Mouse (Mus musculus): ENCODE measurements at regions not wholly inside any gene's neighbourhood (a gene's known extent, or its start where the extent isn't known, plus 50 kb on each side); places are given as distances from the start of the nearest gene placed in this dataset.
A peak's percentile ranks its signal among the peaks of the same experiment; 100 is the strongest.

DNA sequence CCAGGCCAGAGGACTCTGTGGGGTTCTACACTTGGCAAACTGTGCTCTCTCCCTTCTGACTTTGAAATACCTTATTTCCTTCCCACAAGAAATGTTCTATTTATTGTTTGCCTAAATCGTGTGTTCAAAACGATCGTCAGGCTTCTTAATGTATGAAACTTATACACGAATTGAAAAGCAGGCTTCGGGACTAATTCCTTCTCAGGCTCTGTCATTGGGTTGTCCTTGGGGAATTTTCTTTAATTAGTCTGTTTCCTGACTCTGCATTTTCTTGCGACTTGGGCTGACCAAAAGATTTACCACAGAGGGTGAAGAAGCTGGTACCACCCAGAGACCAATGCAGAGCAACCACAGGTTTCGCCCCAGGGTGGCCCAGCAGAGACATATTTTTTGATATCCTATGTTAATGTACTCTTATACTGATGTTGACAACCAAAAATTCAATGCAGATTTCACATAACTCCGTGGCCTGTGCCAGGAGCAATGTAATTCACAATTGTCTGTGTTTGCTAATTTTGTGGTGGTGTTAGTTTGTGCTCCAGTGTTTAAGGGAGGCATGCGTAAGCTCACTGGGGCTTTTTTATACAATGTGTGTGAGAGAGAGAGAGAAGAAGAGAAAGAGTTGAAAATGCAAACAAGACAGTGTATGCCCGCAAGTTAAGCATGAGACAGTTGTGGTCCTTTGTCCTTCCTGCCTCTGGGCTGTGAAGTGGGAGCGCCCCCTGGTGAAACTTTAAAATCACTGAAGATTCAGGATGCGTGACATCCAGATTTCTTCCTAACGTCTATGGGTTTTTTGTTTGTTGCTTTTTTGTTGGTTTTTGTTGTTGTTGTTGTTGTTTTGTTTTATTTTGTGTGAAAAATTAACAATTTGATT, 452.7 kb downstream of the Sox2 start:
- Histone ChIP-seq H3K36me3 (no peaks in the 10 kb centered on the region), H3K27ac (replicated peaks) (no peak overlapping the region), H3K9me3 (no peaks in the 10 kb centered on the region), H3K4me1 (peaks cover 4% of the 10 kb centered on the region), H3K4me3 (no peak overlapping the region), H3K4me2 (no peak overlapping the region), H3K27me3 (replicated peaks) (peaks cover 28% of the 10 kb centered on the region), H3K9ac (no peak overlapping the region)
- no peak for ATAC-seq (ENCODE audit: extremely low read depth, insufficient number of reproducible peaks, low FRiP score, low TSS enrichment)
- 51% methylated on average over 13 of the region's 13 CpGs for WGBS

DNA sequence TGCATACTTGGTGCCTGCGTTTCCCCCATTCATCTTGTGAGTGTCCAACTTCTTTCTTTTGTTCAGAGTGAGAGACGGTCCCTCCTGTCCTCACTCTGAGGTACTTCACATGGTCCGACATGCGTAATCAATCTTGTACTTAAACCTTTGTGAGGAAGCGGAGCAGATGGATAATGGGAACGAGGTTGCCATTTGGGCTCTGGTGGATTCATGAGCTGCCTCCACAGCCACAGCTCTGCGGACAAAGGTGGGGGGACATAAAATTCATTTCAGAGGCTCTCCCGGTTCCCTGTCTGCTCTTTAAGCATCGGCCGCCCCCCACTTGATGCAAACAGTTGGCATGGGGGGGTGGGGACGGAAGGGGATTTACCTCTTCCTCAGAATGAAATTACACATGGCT, 454.7 kb downstream of the Sox2 start:
- Histone ChIP-seq H3K27ac (replicated peaks) (no peak overlapping the region), H3K9me3 (no peaks in the 10 kb centered on the region), H3K9ac (no peak overlapping the region), H3K4me2 (no peak overlapping the region), H3K4me1 (peaks cover 4% of the 10 kb centered on the region), H3K27me3 (replicated peaks) (peaks cover 24% of the 10 kb centered on the region), H3K36me3 (no peaks in the 10 kb centered on the region), H3K4me3 (no peak overlapping the region)
- no peak for ATAC-seq (ENCODE audit: extremely low read depth, insufficient number of reproducible peaks, low FRiP score, low TSS enrichment)
- 77% methylated on average over 11 of the region's 11 CpGs for WGBS

DNA sequence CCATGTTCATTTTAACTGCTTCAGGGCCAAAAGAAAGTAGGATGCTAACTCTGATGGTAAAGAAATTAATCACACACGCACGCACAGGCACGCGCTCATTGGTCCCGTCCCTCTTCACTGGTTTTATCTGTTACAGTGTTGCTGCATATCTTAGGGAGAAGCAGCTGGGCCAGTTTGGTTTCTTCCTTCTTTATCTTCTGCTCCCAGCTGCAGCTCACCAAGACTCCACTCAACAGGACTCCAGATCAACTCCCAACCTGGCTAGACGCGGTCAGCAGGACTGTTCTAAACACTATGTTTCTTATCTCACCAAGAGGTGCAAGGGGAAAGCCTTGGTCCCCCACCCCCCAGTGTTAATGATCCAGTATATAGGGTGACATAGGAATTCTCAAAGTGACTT, 455.9 kb downstream of the Sox2 start:
- Histone ChIP-seq H3K27me3 (replicated peaks) (peaks cover 24% of the 10 kb centered on the region), H3K36me3 (no peaks in the 10 kb centered on the region), H3K4me2 (no peak overlapping the region), H3K9ac (no peak overlapping the region), H3K9me3 (no peaks in the 10 kb centered on the region), H3K4me1 (peaks cover 4% of the 10 kb centered on the region), H3K4me3 (no peak overlapping the region), H3K27ac (replicated peaks) (no peak overlapping the region)
- 44% methylated on average over 7 of the region's 7 CpGs for WGBS
- ATAC-seq (ENCODE audit: extremely low read depth, insufficient number of reproducible peaks, low FRiP score, low TSS enrichment): no peak

DNA sequence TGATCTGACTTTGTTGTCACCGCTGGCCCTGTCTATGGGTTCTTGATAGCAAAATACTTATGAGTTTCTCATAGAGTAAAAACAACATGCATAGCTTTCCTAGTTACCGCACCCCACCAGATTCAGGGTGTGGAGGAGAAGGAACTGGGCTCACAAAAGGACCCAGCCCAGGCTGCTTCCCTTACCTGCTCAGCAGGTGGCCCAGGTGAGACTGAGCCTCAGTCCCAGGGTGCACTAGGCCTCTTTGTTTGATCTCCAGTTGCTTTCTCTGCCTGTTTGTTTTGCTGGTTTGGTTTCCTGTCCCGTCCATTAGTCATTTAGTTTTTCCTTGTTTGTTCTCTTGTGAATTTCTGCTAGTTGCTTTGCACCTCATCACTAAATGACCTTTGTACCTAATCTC, 483.3 kb downstream of the Sox2 start:
- H3K9ac ChIP-seq: no peak overlapping the region
- H3K36me3 ChIP-seq: no peaks in the 10 kb centered on the region
- ATAC-seq (ENCODE audit: extremely low read depth, insufficient number of reproducible peaks, low FRiP score, low TSS enrichment): no peak
- no peaks in the 10 kb centered on the region for H3K27me3 ChIP-seq (replicated peaks)
- no peak overlapping the region for H3K4me2 ChIP-seq
- no peaks in the 10 kb centered on the region for H3K9me3 ChIP-seq
- H3K27ac ChIP-seq (replicated peaks): no peak overlapping the region
- 70% methylated on average over 3 of the region's 3 CpGs for WGBS
- H3K4me1 ChIP-seq: no peaks in the 10 kb centered on the region
- no peak overlapping the region for H3K4me3 ChIP-seq

DNA sequence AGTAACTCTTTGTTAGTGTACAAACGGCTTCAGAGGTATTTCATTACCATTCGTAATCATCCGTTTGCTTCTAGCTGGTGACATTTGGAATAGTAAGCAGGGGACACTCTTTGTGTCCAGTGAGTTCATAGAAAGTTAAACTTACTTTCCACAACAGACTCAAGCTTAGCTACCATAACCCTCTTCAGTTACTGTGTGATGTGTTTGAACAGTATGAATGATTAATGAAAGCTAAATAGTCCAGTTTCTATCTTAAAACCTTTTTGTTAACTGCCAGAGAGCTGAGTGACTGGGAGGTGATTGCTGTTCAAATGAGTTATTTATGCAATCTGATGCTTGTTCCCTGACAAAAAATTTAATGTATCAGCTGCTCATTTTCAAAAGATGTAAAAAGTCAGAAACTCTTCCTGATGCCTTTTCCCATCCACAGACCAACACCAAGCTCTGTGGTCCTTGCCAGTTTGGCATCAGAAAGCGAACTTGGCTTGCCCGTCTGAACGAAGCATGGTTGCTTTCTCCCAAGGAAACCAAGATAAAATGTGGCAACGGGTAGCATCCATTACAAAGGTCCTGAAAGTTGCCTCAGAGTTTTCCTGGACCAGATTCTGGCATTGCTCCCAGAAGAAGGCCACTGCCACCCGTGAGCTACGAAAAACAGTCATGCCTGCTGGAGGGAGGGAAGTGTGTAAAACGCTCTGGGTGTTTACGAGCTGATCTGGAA, 491.5 kb downstream of the Sox2 start:
- Histone ChIP-seq H3K36me3 (no peaks in the 10 kb centered on the region), H3K27ac (replicated peaks) (no peak overlapping the region), H3K4me3 (no peak overlapping the region), H3K4me1 (no peaks in the 10 kb centered on the region), H3K9me3 (no peaks in the 10 kb centered on the region), H3K4me2 (no peak overlapping the region), H3K9ac (no peak overlapping the region), H3K27me3 (replicated peaks) (no peaks in the 10 kb centered on the region)
- WGBS: 51% methylated on average over 11 of the region's 11 CpGs
- no peak for ATAC-seq (ENCODE audit: extremely low read depth, insufficient number of reproducible peaks, low FRiP score, low TSS enrichment)

DNA sequence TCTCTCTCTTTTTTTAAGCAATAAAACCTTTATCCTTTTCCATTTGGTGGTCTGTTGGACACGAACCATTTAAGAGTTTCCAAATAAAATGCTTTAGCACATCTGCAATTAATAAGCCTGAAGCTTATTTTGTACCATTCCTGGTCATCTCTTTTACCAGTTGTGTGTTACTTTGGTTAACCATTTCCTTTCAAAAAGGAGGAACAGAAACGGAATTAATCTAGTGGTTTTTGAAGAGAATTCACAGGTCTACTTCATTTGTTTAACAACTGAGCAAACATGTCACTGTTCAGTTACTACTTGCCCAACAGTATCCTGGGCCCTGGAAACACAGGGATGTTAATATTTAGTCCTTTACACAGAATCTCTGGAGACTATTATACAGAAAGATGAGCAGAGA, 492.5 kb downstream of the Sox2 start:
- Histone ChIP-seq H3K4me3 (no peak overlapping the region), H3K9me3 (no peaks in the 10 kb centered on the region), H3K27ac (replicated peaks) (no peak overlapping the region), H3K36me3 (no peaks in the 10 kb centered on the region), H3K4me2 (no peak overlapping the region), H3K9ac (no peak overlapping the region), H3K4me1 (no peaks in the 10 kb centered on the region), H3K27me3 (replicated peaks) (no peaks in the 10 kb centered on the region)
- ATAC-seq (ENCODE audit: extremely low read depth, insufficient number of reproducible peaks, low FRiP score, low TSS enrichment): no peak
- WGBS: 68% methylated on average over 2 of the region's 2 CpGs

DNA sequence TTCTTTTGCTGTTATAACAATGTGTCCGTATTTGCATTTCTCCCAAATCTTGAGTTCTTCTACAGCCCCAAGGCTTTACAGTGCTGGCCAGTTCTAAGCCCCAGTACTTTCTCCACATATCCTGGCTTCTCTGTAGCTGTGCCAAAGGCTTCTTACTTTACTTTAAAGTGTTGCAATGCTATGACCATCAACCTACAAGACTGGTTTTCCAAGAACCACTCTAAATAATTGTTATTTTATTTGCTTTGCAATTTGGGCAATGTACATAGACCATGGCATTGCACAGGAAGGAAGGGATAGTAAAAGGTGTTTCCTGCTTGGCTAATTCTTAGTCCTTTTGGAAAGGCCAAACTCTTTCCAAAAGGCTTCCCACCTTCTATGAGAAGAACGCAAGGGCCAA, 495.4 kb downstream of the Sox2 start:
- H3K4me3 ChIP-seq: no peak overlapping the region
- no peak overlapping the region for H3K27ac ChIP-seq (replicated peaks)
- WGBS: 81% methylated on average over 2 of the region's 2 CpGs
- no peak for ATAC-seq (ENCODE audit: extremely low read depth, insufficient number of reproducible peaks, low FRiP score, low TSS enrichment)
- H3K27me3 ChIP-seq (replicated peaks): no peaks in the 10 kb centered on the region
- no peaks in the 10 kb centered on the region for H3K36me3 ChIP-seq
- no peak overlapping the region for H3K4me2 ChIP-seq
- H3K9ac ChIP-seq: no peak overlapping the region
- no peaks in the 10 kb centered on the region for H3K4me1 ChIP-seq
- no peaks in the 10 kb centered on the region for H3K9me3 ChIP-seq

DNA sequence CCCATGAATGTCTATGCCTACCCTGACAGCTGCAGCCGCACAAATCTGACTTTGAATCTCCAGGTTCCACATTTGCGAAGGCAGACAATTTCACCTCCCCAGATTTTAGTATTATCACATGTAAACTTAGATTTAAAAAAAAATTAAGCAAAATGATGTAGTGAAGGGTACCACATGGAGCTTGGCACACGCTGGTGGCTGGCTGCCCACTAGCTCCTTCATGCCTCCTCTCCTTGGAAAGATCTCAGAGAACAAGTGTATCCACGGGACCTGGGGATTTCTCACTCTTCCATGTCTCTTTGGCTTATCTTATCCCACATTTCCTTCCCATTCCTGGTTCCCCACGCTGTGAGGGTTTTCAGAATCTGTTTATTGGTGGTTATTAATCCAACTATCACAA, 496.5 kb downstream of the Sox2 start:
- no peaks in the 10 kb centered on the region for H3K27me3 ChIP-seq (replicated peaks)
- no peak overlapping the region for H3K4me2 ChIP-seq
- H3K4me3 ChIP-seq: no peak overlapping the region
- H3K27ac ChIP-seq (replicated peaks): no peak overlapping the region
- no peaks in the 10 kb centered on the region for H3K4me1 ChIP-seq
- no peaks in the 10 kb centered on the region for H3K9me3 ChIP-seq
- H3K9ac ChIP-seq: no peak overlapping the region
- ATAC-seq (ENCODE audit: extremely low read depth, insufficient number of reproducible peaks, low FRiP score, low TSS enrichment): no peak
- no peaks in the 10 kb centered on the region for H3K36me3 ChIP-seq
- WGBS: 73% methylated on average over 5 of the region's 5 CpGs

DNA sequence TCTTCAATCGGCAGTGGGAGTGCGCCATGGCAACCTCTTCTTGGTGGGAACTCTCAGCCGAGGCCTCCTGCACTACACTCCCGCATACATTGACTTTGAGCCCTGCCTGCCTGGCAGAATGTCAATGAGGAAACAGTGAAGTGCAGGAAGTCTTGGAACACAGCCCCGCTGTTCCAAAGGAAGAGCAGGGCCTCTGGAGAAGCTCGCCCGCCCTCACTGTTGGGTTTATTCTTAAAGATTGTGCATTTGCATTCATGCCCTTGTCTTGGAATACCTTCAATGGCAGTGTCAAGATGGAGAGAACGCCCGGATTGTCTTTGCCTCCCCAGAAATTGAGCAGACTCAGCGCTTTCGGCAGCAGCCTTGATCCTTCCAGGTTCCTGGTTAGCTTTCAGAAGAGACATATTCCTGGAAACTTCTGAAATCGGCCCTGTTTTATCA, 499.1 kb downstream of the Sox2 start:
- Histone ChIP-seq H3K27me3 (replicated peaks) (no peaks in the 10 kb centered on the region), H3K36me3 (no peaks in the 10 kb centered on the region), H3K4me1 (no peaks in the 10 kb centered on the region), H3K9ac (no peak overlapping the region), H3K4me2 (peak overlapping the region; percentile 3), H3K4me3 (no peak overlapping the region), H3K9me3 (no peaks in the 10 kb centered on the region), H3K27ac (replicated peaks) (peak overlapping the region; percentile 13)
- no peak for ATAC-seq (ENCODE audit: extremely low read depth, insufficient number of reproducible peaks, low FRiP score, low TSS enrichment)
- WGBS: 43% methylated on average over 12 of the region's 12 CpGs

DNA sequence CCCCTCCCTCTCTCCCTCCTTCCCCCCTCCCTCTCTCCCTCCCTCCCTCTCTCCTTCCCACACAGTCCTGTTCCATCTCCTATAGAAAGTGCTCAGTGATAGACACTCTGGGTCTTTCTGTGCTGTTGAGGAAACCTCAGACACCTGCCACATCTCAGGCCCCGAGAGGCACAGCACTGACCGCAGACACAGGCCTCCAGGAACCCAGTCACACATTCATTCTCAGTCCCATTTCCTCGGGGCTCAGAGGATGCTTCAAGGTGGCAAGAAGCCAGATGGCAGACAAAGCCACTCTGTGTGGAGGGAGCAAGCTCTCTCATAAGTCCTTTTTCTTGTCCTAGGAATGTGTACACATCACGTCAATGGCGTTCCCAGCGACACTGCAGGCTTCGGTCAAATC, 502.0 kb downstream of the Sox2 start:
- Histone ChIP-seq H3K4me2 (no peak overlapping the region), H3K36me3 (no peaks in the 10 kb centered on the region), H3K9ac (no peak overlapping the region), H3K4me1 (no peaks in the 10 kb centered on the region), H3K27ac (replicated peaks) (no peak overlapping the region), H3K27me3 (replicated peaks) (no peaks in the 10 kb centered on the region), H3K4me3 (no peak overlapping the region), H3K9me3 (no peaks in the 10 kb centered on the region)
- 71% methylated on average over 7 of the region's 7 CpGs for WGBS
- no peak for ATAC-seq (ENCODE audit: extremely low read depth, insufficient number of reproducible peaks, low FRiP score, low TSS enrichment)

DNA sequence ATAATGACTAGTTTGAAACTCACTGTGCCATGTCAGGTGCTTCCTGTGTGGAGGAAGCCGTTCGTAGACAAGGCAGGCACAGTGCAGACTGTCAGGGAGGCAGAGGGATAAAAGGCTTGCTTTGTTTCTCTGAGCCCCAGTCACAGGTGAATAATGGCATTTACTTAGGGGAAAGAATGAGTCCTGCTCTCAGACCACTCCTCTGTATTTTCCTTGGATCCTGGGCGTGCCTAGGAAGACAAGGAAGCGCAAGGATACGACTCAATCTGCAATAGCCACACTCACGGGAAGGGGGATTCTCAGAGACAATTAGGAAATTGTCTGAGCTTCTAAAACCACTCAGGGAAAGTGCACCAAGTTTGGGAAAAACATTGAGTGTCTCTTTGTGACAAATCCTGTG, 504.1 kb downstream of the Sox2 start:
- 57% methylated on average over 6 of the region's 6 CpGs for WGBS
- no peaks in the 10 kb centered on the region for H3K4me1 ChIP-seq
- H3K4me2 ChIP-seq: no peak overlapping the region
- no peaks in the 10 kb centered on the region for H3K36me3 ChIP-seq
- no peaks in the 10 kb centered on the region for H3K9me3 ChIP-seq
- no peak overlapping the region for H3K27ac ChIP-seq (replicated peaks)
- H3K27me3 ChIP-seq (replicated peaks): no peaks in the 10 kb centered on the region
- H3K4me3 ChIP-seq: no peak overlapping the region
- ATAC-seq (ENCODE audit: extremely low read depth, insufficient number of reproducible peaks, low FRiP score, low TSS enrichment): no peak
- no peak overlapping the region for H3K9ac ChIP-seq

DNA sequence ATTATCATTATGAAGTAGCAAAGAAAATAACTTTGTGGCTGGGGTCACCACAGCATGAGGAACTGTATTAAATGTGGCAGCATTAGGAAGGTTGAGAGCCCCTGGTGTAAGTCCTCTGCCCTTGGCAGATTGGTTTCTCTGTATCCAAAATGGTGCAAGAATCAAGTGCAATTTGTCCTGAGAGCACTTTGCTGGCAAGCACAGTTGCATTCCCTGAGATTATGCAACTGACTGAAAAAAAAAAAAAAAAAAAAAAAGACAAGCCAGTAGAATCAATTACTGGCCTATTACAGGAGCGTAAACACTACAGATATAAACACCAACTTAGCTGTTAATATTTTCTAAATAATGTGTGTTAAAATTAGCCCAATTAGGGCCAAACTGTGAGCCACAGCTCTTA, 518.5 kb downstream of the Sox2 start:
- no peak overlapping the region for H3K4me3 ChIP-seq
- H3K27me3 ChIP-seq (replicated peaks): no peaks in the 10 kb centered on the region
- no peak overlapping the region for H3K9ac ChIP-seq
- H3K27ac ChIP-seq (replicated peaks): no peak overlapping the region
- WGBS: 76% methylated on average over 1 of the region's 1 CpGs
- no peaks in the 10 kb centered on the region for H3K4me1 ChIP-seq
- ATAC-seq (ENCODE audit: extremely low read depth, insufficient number of reproducible peaks, low FRiP score, low TSS enrichment): no peak
- H3K9me3 ChIP-seq: no peaks in the 10 kb centered on the region
- H3K36me3 ChIP-seq: no peaks in the 10 kb centered on the region
- H3K4me2 ChIP-seq: no peak overlapping the region

Measured in heart, embryonic 13.5 days (tissue).